Mouse (Mus musculus): ENCODE data around the gene Troap.

Troap gene

GRCm38 (mm10) chr15:99074019-99074599, at the start of gene Troap:
Troap (plus strand) TSS chr15:99074575.
- in situ Hi-C loops (cut with MboI, MseI), result no loop called here

- in situ Hi-C loops (cut with MboI, MseI), result no loop called here
These were observed 49.6 kb upstream of the Troap start for GRCm38 (mm10) chr15:99024668-99025314.

- in situ Hi-C loops (cut with MboI, MseI), result no loop called here
These were observed 49.0 kb upstream of the Troap start for GRCm38 (mm10) chr15:99025414-99025813.

- in situ Hi-C loops (cut with MboI, MseI), result no loop called here
These were observed 48.1 kb upstream of the Troap start for GRCm38 (mm10) chr15:99026259-99026658.

GRCm38 (mm10) chr15:99027116-99027515, 47.3 kb upstream of the Troap start:
- in situ Hi-C loops (cut with MboI, MseI), result no loop called here

- in situ Hi-C loops (cut with MboI, MseI), result no loop called here
These were observed 45.4 kb upstream of the Troap start for GRCm38 (mm10) chr15:99028874-99029458.

GRCm38 (mm10) chr15:99029619-99030584, 44.5 kb upstream of the Troap start, which contains the start of gene Tuba1c:
Tuba1c (plus strand) TSS chr15:99029891.
- in situ Hi-C loops (cut with MboI, MseI), result loop anchor here (5.0 kb wide), 1 partner anchor 98 kb away; the partner anchor contains the start of gene Tuba1b

GRCm38 (mm10) chr15:99030585-99031387, 43.6 kb upstream of the Troap start:
- in situ Hi-C loops (cut with MboI, MseI), result loop anchor here (5.0 kb wide), 1 partner anchor 98 kb away; the partner anchor contains the start of gene Tuba1b

- in situ Hi-C loops (cut with MboI, MseI), result loop anchor here (5.0 kb wide), 1 partner anchor 99 kb away; the partner anchor contains the start of gene Tuba1b
These were observed 43.0 kb upstream of the Troap start for GRCm38 (mm10) chr15:99031388-99031675.

- in situ Hi-C loops (cut with MboI, MseI), result loop anchor here (5.0 kb wide), 1 partner anchor 100 kb away; the partner anchor contains the start of gene Tuba1b
These were observed 42.2 kb upstream of the Troap start for GRCm38 (mm10) chr15:99032041-99032725.

- in situ Hi-C loops (cut with MboI, MseI), result loop anchor here (5.0 kb wide), 1 partner anchor 100 kb away; the partner anchor contains the start of gene Tuba1b
These were observed 41.6 kb upstream of the Troap start for GRCm38 (mm10) chr15:99032726-99033250.

GRCm38 (mm10) chr15:99033498-99034270, 40.7 kb upstream of the Troap start:
- in situ Hi-C loops (cut with MboI, MseI), result loop anchor here (5.0 kb wide), 1 partner anchor 101 kb away; the partner anchor contains the start of gene Tuba1b

GRCm38 (mm10) chr15:99035431-99035830, 38.9 kb upstream of the Troap start:
- in situ Hi-C loops (cut with MboI, MseI), result no loop called here

- in situ Hi-C loops (cut with MboI, MseI), result no loop called here
These were observed 38.0 kb upstream of the Troap start for GRCm38 (mm10) chr15:99036249-99036905.

- in situ Hi-C loops (cut with MboI, MseI), result no loop called here
These were observed 36.4 kb upstream of the Troap start for GRCm38 (mm10) chr15:99038025-99038424.

GRCm38 (mm10) chr15:99038797-99039196, 35.6 kb upstream of the Troap start:
- in situ Hi-C loops (cut with MboI, MseI), result no loop called here

- in situ Hi-C loops (cut with MboI, MseI), result no loop called here
These were observed 35.1 kb upstream of the Troap start for GRCm38 (mm10) chr15:99039306-99039705.

Data from T-helper 2 cell (primary cell).